Mouse (Mus musculus) ES-CJ7 (cell line): Measurements from ENCODE around the gene Spns2.

ENCODE experiments used
- DNase-seq: peaks from one replicate; pipeline ENCODE4 v3.0.0; 2011; ENCODE audit warnings: low read depth, low spot score

Spns2 gene

DNA sequence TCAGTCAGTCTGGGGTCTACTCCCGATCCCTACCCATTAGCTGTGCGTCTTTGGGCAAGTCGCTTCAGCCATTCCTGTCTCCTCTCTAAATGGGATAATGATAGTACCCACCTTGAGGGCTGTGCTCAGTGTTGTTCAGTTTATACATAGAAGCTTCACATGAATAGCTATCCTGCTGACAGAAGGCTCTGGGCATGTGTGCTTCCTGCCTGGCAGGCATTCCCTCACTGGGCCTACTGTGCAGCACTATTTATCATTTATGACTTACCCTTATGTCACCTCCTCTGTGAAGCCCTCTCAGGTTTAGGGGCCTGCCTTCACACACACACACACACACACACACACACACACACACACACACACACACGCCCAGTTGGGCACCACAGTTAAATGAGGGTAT is 10.4 kb upstream of the Spns2 start:
- no peak for DNase-seq

DNA sequence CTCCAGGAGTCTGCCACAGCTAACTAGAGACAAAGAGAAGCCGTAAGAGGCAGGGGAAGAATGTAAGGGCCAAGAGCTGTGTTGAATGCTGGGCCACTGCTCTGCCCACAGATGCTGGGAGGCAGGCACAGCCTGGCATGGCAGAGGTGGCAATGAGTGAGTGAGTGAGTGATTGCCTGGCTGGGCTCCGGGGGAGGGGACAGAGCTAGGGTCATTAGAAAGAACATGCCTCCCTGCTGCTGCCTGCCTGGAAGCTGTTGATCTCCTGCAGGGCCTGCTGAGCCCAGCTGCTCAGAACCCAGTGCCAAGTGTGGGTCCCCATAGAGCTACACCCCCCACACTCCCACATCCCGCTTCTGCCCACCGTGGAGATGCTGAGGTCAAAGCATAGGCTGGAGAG is 7.7 kb upstream of the Spns2 start:
- no peak for DNase-seq

DNA sequence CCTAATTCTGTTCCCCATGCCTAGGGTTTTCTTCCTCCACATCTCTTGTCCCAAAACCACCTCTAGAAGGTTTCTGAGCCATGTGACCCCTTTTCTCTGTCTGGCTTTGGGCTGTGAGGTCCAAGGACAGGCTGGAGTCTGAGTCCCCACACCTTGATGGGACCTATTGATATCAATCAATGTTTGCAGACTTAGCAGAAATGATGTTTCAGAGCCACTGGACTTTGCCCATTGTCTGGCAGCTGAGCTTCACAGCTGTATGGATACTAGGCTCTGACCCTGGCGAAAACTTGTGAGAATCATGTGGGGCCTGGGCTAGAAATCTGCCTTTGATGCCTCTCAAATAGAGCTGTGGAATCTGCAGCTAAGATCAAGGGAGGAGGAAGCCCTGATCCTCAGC is 7.1 kb upstream of the Spns2 start:
- no peak for DNase-seq

- DNase-seq, result no peak
Measured at GRCm38 (mm10) chr11:72496066-72496465, 6.4 kb upstream of the Spns2 start.

GRCm38 (mm10) chr11:72494046-72494988 is 4.6 kb upstream of the Spns2 start:
- DNase-seq, result peak; percentile 46

DNA sequence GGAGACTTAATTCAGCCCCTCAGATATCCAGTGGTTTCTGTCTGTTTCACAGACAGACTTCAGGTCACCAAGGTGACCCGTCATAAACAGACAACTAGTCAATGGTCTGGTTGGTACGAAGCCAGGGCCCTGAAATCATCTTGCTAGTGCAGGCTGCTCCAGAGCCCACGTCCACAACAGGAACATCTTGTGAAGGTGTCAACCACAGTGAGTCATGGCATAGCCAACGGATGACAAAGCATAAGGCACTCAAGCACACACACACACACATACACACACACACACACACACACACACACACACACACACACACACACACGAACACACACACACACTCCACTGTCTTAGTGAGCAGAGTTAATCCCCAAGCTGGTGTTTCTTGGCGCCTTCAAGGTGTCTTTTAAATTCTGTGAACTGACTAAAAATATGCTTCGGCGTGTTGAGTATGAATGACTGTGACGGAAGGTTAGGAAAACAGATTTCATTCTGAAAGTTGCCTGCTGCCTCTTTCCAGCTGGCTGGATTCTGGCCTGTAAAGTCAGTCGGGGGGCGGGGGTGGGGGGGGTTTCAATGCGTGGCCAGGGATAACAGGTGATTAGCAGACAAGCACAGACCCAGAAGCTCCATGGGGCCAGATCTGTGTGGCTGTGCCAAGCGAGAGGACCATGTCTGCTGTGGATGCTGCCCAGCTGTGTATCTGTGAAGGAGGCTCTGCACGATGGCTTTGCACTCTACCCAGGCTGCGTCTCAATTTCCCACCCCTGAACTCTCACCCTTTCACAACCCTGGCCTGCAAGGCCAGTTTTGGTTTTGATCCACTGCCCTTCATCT is 1.6 kb upstream of the Spns2 start:
- no peak for DNase-seq

- no peak for DNase-seq
Measured at GRCm38 (mm10) chr11:72489397-72489796, 307 bp downstream of the Spns2 start.

DNA sequence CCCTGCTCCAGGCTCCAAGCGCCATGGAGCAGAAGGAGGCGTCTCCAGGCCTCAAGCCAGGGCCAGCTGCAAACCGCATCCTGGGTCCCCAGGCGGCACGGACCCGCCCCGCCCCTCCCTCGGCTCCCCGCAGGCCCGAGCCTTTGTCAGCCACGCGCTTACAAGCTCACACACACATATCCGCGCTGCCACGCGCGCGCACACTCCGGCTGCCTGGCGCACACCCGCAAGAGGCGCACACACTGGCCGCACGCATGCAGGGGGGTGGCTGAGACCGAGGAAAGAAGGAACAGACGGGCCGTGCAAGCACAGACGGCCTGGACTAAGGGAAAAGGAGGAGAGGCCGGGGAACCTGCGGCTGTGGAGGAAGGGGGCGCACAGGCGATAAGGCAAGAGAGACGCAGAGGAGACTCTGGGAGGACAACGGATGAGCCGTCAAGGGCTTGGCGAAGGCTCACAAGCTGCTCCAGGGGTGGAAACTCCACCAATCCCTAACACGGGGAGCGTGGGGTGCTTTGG is 892 bp downstream of the Spns2 start:
- DNase-seq, result peak; percentile 60

GRCm38 (mm10) chr11:72487739-72488138 is 2.0 kb downstream of the Spns2 start:
- DNase-seq, result no peak

DNA sequence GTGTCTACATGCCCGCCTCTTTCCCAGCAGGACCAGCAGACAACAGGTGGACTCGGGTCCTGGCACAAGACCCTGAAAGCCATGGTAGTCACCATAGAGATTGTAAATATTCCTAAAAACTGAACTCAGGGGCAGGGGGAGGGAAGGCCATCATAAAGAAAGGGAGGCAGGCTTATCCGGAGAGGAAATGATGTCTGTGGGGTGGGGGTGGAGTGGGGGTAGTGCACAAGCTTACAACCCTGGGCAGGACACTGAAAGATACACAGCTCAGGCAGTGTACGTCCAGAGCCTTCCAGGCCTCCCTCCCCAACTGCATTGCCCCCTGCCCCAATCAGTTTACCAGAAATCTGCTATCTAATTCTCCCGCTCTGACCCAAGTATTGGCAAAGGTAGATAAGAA is 2.5 kb downstream of the Spns2 start:
- DNase-seq, result no peak

GRCm38 (mm10) chr11:72485960-72486359 is 3.7 kb downstream of the Spns2 start:
- DNase-seq, result no peak

DNA sequence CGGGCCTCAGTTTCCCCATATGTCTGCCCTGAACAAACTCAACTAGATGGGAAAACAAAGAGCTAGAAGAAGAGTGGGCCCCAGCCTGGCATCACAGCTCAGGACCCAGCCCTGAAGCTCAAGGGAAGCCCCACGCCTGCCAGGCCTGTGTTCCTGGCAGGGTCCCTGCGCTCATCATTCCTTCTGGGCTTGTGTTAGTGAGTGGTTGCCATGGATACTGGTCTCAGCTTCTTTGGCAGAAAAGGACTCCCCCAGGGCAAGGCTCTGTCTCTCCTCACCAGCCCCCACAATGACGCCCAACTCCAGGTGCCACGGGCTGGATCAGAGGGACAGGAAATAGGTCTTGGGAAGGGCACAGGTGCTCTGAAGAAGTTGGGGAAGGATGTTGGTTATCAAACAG is 4.5 kb downstream of the Spns2 start:
- DNase-seq, result no peak

GRCm38 (mm10) chr11:72484549-72484948 is 5.2 kb downstream of the Spns2 start:
- no peak for DNase-seq

DNA sequence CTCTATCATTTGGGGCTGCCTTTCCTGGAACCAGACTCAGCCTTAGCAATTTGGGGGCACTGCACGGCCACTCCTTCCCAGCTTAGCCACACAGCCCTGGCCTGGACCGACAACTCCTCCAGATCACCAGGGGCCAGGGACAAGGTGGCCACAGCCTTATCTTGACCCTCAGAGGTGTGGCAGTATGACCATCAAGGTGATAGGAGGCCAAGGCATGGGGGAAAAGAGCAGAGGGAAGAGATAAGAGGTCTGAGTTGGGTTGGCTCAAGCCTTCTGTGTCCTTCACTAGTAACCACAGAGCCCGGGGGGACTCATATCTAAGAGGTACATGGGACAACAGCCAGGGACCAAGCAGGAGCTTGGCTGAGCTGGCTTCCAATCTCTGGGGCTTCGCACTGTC is 7.8 kb downstream of the Spns2 start:
- DNase-seq, result no peak

GRCm38 (mm10) chr11:72481313-72481712 is 8.4 kb downstream of the Spns2 start:
- no peak for DNase-seq

- no peak for DNase-seq
Measured at GRCm38 (mm10) chr11:72479499-72479898, 10.2 kb downstream of the Spns2 start.

DNA sequence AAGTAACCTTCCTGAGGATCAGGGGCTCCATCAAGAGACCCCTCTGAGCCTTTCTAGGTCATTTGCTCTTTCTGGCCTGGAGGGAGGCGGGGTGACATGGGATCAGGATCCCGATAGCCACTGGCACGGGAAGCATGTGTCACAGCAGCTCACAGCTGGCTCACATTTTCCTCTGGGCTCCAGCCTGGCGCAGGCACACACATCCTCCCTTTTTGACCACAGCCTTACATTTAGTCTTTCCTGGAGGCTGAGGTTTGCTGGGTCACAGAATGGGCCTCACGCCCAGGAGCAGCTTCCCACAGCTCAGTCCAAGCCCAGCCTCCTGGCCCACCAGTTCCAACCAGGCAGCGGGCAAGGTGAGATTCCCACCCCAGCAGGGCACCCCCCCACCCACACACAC is 11.5 kb downstream of the Spns2 start:
- DNase-seq, result no peak

DNA sequence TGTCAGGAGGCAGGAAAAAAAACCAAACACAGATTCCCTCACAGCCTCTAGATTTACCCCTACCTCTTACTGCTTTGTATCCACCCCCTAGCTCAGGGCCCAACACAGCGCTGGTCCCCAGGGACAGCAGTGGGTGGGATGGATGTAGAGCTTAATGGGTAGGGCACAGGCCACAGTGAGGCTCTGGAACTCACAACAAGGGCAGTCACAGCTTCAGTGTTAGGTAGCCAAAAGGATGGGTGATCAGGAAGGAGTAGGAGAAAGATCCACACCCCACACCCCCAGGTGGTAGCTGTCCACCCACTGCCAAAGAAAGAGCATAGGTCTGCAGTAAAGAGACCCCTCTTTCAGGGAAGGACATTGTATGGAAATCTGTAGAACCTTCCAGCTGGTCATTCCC is 12.1 kb downstream of the Spns2 start:
- DNase-seq, result no peak

DNA sequence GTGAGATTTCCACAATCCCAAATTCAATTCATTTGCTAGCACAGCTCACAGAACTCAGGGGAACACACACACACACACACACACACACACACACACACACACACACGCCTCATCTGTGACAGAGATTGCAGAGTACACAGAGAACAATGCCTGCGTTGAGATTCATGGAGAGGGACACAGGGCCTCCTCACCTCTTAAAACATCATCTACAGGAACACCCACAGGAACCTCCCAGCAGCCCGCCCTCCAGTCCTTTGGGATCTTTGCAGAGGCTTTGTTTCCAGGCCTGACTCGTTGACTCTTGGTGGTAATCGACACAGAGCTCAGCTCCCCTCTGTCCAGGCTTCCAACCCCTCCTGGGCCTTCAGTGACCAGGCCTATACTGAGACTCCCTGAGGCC is 12.5 kb downstream of the Spns2 start:
- no peak for DNase-seq

DNA sequence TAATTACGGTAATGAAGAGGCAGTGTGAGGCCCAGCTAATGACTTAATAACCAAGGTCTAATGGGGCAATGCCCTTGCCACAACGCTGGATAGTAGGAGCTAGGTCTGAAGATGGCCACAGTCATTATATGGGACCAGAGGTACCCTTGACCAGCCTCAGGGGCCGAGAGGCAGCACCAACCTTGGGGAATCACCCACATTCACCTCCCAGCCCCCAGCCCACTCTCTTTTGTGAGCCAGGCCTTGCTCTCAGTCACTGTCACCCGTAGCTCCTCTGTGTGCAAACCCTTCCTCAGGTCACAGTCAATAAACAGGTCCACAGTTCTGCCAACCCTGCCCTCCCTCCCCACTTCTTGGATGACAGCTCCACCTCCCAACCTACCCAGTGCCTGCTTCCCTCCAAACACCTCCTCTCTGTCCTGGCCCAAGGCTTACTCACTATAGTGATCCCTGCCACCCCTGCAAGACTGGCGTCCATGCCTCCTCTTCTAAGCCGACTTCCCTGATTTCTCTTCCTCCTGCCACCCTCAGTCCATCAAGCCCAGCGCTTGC is 13.6 kb downstream of the Spns2 start:
- DNase-seq, result no peak

DNA sequence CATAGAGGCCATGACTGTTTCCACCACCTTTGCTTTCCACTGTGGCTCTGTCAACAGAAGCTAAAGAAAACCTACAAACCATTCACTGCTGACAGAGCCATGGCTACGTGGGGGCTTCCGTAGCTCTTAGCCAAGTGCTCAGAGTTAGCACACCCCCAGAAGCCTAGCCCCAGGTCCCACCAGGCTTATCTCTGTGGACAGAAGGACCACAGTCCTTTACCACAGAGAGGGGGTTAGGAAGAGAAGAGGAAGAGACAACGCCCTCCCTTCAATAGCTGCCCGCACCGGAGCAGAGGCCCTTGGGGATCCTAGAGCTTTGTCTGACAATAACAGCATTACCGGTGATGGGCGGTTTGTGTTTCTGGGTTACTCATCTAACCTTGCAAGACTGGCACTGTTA is 14.3 kb downstream of the Spns2 start:
- no peak for DNase-seq

DNA sequence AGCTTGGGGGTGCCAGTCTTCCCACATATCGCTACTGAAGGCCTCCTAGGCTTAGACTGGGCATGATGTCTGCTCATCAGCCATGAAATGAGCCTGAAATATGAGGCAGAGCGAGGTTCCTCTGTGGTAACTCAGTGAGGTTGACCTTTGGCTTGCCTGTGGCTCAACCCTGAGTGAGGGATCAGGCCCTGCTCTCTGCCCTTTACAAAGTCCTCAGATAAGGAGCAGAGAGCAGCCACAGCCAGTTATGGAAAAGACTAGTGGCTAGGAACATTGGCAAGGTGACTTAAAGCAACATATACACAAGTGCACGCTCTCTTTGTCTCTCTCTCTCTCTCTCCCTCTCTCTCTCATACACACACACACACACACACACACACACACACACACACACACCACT is 14.8 kb downstream of the Spns2 start:
- DNase-seq, result no peak
